Mouse (Mus musculus) brain, embryonic 14.5 days (tissue): ENCODE data around the gene Arhgef2.

Source experiments
- CTCF ChIP-seq: fragments of 200-500 bp; IDR thresholded peaks from 2 replicates; pipeline ENCODE4 v1.5.1; 2012; ENCODE audit warnings: inconsistent platforms, mild to moderate bottlenecking, moderate library complexity, borderline replicate concordance; ENCODE audit not compliant: insufficient read depth, insufficient read length; ENCODE audit errors: extremely low read depth
- POLR2A ChIP-seq: fragments of 200-500 bp; IDR thresholded peaks from 2 replicates; pipeline ENCODE4 v1.6.1; 2012; ENCODE audit warnings: mild to moderate bottlenecking, inconsistent platforms, borderline replicate concordance; ENCODE audit not compliant: poor library complexity, insufficient read depth, insufficient read length, severe bottlenecking; ENCODE audit errors: extremely low read depth

DNA sequence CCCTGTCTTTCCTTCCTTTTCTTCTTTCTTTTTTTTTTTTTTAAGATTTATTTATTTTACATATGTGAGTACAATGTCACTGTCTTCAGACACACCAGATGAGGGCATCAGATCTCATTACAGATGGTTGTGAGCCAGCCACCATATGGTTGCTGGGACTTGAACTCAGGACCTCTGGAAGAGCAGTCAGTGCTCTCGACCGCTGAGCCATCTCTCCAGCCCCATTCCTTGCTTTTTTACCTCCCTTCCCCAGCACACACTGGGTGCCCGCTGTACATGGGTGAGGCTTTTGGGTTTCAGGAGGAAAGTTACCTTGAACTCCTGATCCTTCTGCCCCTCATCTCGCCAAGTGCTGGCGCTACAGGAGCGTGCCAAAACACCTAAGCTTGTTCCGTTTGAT is 19.8 kb downstream of the Arhgef2 start:
- TF ChIP-seq CTCF, result no peak
- no peak for TF ChIP-seq POLR2A
